13 mouse cellular contexts compared by ENCODE assay signal in genomic region chr15:12716881-12717280, GRCm38 (mm10). TPM values are rescaled to one million over a fixed set of nuclear protein-coding genes. Genes with fewer than 3 reads are reported as not detected.
A peak's percentile ranks its signal among the peaks of the same experiment; 100 is the strongest.
DNase-seq lines count a peak whose midpoint lies in the region.
"Had no signal": no experiment of that assay in that cellular context is flagged by ENCODE, and none has a peak within 500 bp of the region (broad histone marks: within the 10 kb centered on the region; RNA-seq: fewer than 3 reads in every experiment).

No protein-coding gene starts in this region.

- peak; percentile 22 for DNase-seq in layer of hippocampus, adult 11-12 months (ENCODE audit: low spot score)
- DNase-seq in layer of hippocampus, postnatal 25 days (ENCODE audit: extremely low spot score in 1 of 2, low spot score in 1 of 2), result no peak
- peak; percentile 52 for DNase-seq in right cerebral cortex, adult 18-20 months
- no peak for DNase-seq in right cerebral cortex, postnatal 10 days (ENCODE audit: low spot score in 2 of 2)
- peak; percentile 72 for DNase-seq in brain, adult 2 months (ENCODE audit: low read depth, low spot score)
- DNase-seq in skeletal muscle tissue, adult 2 months (ENCODE audit: low read depth, low spot score), result peak; percentile 39
- no peak for DNase-seq in spleen, postnatal 14 days (ENCODE audit: low spot score in 2 of 2)
- DNase-seq: cerebellum, adult 9-10 months; heart, adult 11 months; kidney, adult 9 months; kidney, postnatal 25 days; lung, embryonic 14.5 days; thymus, postnatal 36 days had no signal

RNA-seq across cellular contexts. Expression of gene Pdzd2, which starts 22.8 kb away (rescaled TPM):
- 10 to 100 TPM; 49.4 to 56.4 TPM for total RNA-seq in layer of hippocampus, postnatal 25 days (2021)

Comparison
In these comparisons a context has a peak if more than half of its experiments do, and no peak if none do; other contexts are left out.
1. DNase-seq: peak in layer of hippocampus, adult 11-12 months (single experiment), right cerebral cortex, adult 18-20 months (single experiment), brain, adult 2 months (single experiment) and skeletal muscle tissue, adult 2 months (single experiment); none in layer of hippocampus, postnatal 25 days (0 of 2), right cerebral cortex, postnatal 10 days (0 of 2) and spleen, postnatal 14 days (0 of 2).